Mouse (Mus musculus) ES-E14 (cell line): Measurements from ENCODE around the gene Abi3. TPM values are rescaled to one million over a fixed set of nuclear protein-coding genes. Genes with fewer than 3 reads are reported as not detected.

Experiments used
- DNase-seq: peaks from one replicate; pipeline ENCODE4 v3.0.0-alpha.2; 2013; ENCODE audit warnings: low read depth, low spot score
- H3K27ac ChIP-seq: 2 replicates; pipeline ENCODE4 v1.5.1; 2012; ENCODE audit warnings: low read depth, mild to moderate bottlenecking, low read length, moderate library complexity, mixed read lengths; ENCODE audit not compliant: poor library complexity, insufficient read depth, severe bottlenecking
- H3K36me3 ChIP-seq: 2 replicates; pipeline ENCODE4 v1.6.1; 2012; ENCODE audit warnings: mild to moderate bottlenecking, low read length, moderate library complexity, mixed read lengths; ENCODE audit not compliant: control insufficient read depth, poor library complexity, insufficient read depth, severe bottlenecking
- H3K4me1 ChIP-seq, 2 experiments: fragments of 150-350 bp in 1 of 2; sonication (generic) in 1 of 2; 2 replicates each; pipeline ENCODE4 v1.6.1; 2012; ENCODE audit warnings: low read length in 2 of 2, mild to moderate bottlenecking in 1 of 2, mixed read lengths in 1 of 2; ENCODE audit not compliant: control insufficient read depth in 2 of 2, insufficient read depth in 2 of 2, poor library complexity in 1 of 2
- H3K4me3 ChIP-seq, 2 experiments: fragments of 150-350 bp in 1 of 2; sonication (generic) in 1 of 2; 2 replicates each; pipeline ENCODE4 v1.5.1; 2012; ENCODE audit warnings: low read length in 2 of 2, low read depth in 1 of 2, mild to moderate bottlenecking in 1 of 2, mixed read lengths in 1 of 2; ENCODE audit not compliant: insufficient read depth in 1 of 2, poor library complexity in 1 of 2, severe bottlenecking in 1 of 2
- H3K9ac ChIP-seq: 2 replicates; pipeline ENCODE4 v1.6.1; 2012; ENCODE audit warnings: low read depth, mild to moderate bottlenecking, low read length, mixed read lengths; ENCODE audit not compliant: poor library complexity, insufficient read depth, severe bottlenecking
- H3K9me3 ChIP-seq: fragments of 150-350 bp; sonication (generic); 2 replicates; pipeline ENCODE4 v1.6.1; 2012; ENCODE audit warnings: low read depth, mild to moderate bottlenecking, low read length; ENCODE audit not compliant: control insufficient read depth, insufficient read depth
- CHD2 ChIP-seq: IDR thresholded peaks from 2 replicates; pipeline ENCODE4 v1.6.1; 2014; ENCODE audit warnings: mild to moderate bottlenecking, low read depth, low read length, inconsistent platforms
- HCFC1 ChIP-seq: IDR thresholded peaks from 2 replicates; pipeline ENCODE4 v1.6.1; 2012; ENCODE audit warnings: low read length, inconsistent platforms, borderline replicate concordance; ENCODE audit not compliant: insufficient read depth
- MAFK ChIP-seq: IDR thresholded peaks from 2 replicates; pipeline ENCODE4 v1.6.1; 2014; ENCODE audit warnings: mild to moderate bottlenecking, low read depth, low read length, inconsistent platforms; ENCODE audit not compliant: insufficient read depth
- ZC3H11A ChIP-seq: IDR thresholded peaks from 2 replicates; pipeline ENCODE4 v1.6.1; 2012; ENCODE audit warnings: low read depth, mild to moderate bottlenecking, inconsistent platforms, low read length, borderline replicate concordance
- ZNF384 ChIP-seq: IDR thresholded peaks from 2 replicates; pipeline ENCODE4 v1.6.1; 2012; ENCODE audit warnings: low read depth, low read length, inconsistent platforms
- in situ Hi-C, 2 experiments: fragments of 600-800 bp; cut with MboI; formaldehyde crosslinking; loops; one replicate each; pipeline ENCODE4 v1.15.1; 2025; ENCODE audit warnings: low sequenced_read_pairs in 2 of 2, inconsistent platforms in 1 of 2; ENCODE audit not compliant: unreplicated experiment in 2 of 2
- total RNA-seq: library from RNA; depleted of rRNA; stranded (reverse); fragments of 300-350 nt; gene quantifications from 2 replicates; pipeline ENCODE4 v1.2.3, GENCODE M21; 2012

The Abi3 gene
- total RNA-seq, 1 experiment, result 1.3 TPM

GRCm38 (mm10) chr11:95821511-95821910 lies 20.8 kb downstream of the Abi3 start:
- no peak for TF ChIP-seq MAFK
- no peak for TF ChIP-seq ZC3H11A
- TF ChIP-seq CHD2, result no peak
- no peak for TF ChIP-seq ZNF384
- TF ChIP-seq HCFC1, result no peak
- Histone ChIP-seq H3K4me3 (no peak overlapping the region), H3K27ac (no peak overlapping the region)

GRCm38 (mm10) chr11:95819138-95819537 lies 23.1 kb downstream of the Abi3 start:
- no peak for DNase-seq
- in situ Hi-C loops, result no loop called here
- H3K4me1 ChIP-seq, result peaks cover 0 to 2% of the 10 kb centered on the region in 2 experiments; a peak in 1 of 4 replicates
- no peak overlapping the region for H3K4me3 ChIP-seq
- H3K36me3 ChIP-seq, result no peaks in the 10 kb centered on the region
- no peak overlapping the region for H3K9ac ChIP-seq
- TF ChIP-seq ZC3H11A (no peak), HCFC1 (no peak), CHD2 (no peak)
- no peak overlapping the region for H3K27ac ChIP-seq
- H3K9me3 ChIP-seq, result no peaks in the 10 kb centered on the region

More at GRCm38 (mm10) chr11:95821511-95821910, 20.8 kb downstream of the Abi3 start:
- DNase-seq, result no peak
- Histone ChIP-seq H3K9me3 (no peaks in the 10 kb centered on the region), H3K4me1 (peaks cover 0 to 2% of the 10 kb centered on the region in 2 experiments; a peak in 1 of 4 replicates), H3K9ac (no peak overlapping the region), H3K36me3 (no peaks in the 10 kb centered on the region)
- in situ Hi-C loops, result no loop called here

GRCm38 (mm10) chr11:95815412-95815811 lies 26.9 kb downstream of the Abi3 start:
- H3K4me1 ChIP-seq, result peaks cover under 1 to 16% of the 10 kb centered on the region in 2 experiments; a peak in 3 of 4 replicates
- DNase-seq, result no peak
- H3K9me3 ChIP-seq, result no peaks in the 10 kb centered on the region
- in situ Hi-C loops, result no loop called here
- no peak overlapping the region for H3K9ac ChIP-seq
- TF ChIP-seq HCFC1 (no peak), ZC3H11A (no peak), ZNF384 (no peak), CHD2 (no peak), MAFK (no peak)
- H3K4me3 ChIP-seq, result no peak overlapping the region
- H3K36me3 ChIP-seq, result no peaks in the 10 kb centered on the region
- no peak overlapping the region for H3K27ac ChIP-seq

GRCm38 (mm10) chr11:95814857-95815256 lies 27.4 kb downstream of the Abi3 start:
- in situ Hi-C loops, result no loop called here
- Histone ChIP-seq H3K36me3 (no peaks in the 10 kb centered on the region), H3K4me3 (no peak overlapping the region), H3K9ac (no peak overlapping the region), H3K9me3 (no peaks in the 10 kb centered on the region), H3K27ac (no peak overlapping the region), H3K4me1 (peaks cover 4 to 20% of the 10 kb centered on the region in 2 experiments; a peak in 3 of 4 replicates)
- DNase-seq, result no peak
- TF ChIP-seq HCFC1 (no peak), CHD2 (no peak), MAFK (no peak), ZNF384 (no peak), ZC3H11A (no peak)

GRCm38 (mm10) chr11:95814101-95814500 lies 28.2 kb downstream of the Abi3 start:
- Histone ChIP-seq H3K27ac (no peak overlapping the region), H3K36me3 (no peaks in the 10 kb centered on the region), H3K4me3 (no peak overlapping the region), H3K4me1 (peaks cover 4 to 20% of the 10 kb centered on the region in 2 experiments; a peak in 3 of 4 replicates), H3K9me3 (no peaks in the 10 kb centered on the region), H3K9ac (no peak overlapping the region)
- in situ Hi-C loops, result no loop called here
- TF ChIP-seq HCFC1, result no peak
- no peak for DNase-seq
